Mouse (Mus musculus): ENCODE data around the gene Clec16a.

The Clec16a gene

DNA sequence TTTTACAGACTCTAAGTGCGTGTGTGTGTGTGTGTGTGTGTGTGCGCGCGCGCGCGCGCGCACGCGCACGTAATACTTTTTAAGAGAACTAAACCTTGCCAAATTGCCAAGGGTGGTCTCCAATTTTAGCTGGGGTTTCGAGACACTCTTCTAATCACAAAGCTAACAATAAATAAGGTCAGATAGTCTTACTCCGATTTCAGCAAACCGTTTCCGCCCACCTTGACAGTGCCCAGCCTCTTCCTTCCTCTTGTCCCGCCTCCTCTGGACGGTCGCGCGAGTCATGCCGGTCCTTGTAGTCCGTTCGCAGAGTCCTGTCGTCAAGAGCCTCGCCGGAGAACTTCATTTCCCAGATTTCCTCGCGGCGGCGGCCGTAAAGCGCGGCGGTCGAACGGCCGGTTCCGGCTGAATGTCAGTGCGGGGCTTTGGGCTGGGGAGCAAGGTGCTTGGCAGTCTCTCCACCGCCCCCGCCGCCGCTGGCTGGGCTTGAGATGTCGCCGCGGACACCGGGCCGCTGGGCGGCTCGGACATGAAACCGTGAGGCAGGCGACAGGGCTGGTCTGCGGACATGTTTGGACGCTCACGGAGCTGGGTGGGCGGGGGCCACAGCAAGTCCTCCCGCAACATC, at the start of gene Clec16a:
Clec16a (plus strand) TSS at position 345 of the 628 bp plus-strand sequence.
- in situ Hi-C loops (cut with MboI, MseI), result loop anchor here in 1 of 2 experiments (5.0 kb wide), 1 partner anchor 447 kb away; no protein-coding TSS in a partner anchor

DNA sequence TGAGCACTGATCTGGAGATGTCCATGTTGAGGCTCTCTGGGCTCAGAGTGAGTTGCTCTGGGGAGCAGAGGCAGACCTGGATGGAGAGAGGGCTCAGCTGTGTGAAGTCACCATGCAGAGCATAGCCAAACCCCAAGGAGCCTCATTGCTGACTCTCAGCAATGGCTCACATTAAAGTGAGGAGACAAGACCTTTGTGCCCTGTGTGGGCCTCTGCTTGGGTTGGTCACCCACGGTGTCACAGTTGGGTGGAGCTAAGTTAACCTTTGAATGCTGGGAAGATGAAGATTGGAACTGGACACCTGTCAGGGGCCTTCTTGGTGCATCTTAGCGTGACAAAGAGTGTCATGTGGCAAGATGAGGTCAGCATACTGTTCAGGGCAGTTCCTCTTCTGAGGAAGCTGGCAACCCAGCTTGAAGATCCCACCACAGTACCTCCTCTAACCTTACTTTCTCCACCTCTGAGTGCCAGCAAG, 49.3 kb upstream of the Clec16a start:
- in situ Hi-C loops (cut with MboI, MseI), result no loop called here

DNA sequence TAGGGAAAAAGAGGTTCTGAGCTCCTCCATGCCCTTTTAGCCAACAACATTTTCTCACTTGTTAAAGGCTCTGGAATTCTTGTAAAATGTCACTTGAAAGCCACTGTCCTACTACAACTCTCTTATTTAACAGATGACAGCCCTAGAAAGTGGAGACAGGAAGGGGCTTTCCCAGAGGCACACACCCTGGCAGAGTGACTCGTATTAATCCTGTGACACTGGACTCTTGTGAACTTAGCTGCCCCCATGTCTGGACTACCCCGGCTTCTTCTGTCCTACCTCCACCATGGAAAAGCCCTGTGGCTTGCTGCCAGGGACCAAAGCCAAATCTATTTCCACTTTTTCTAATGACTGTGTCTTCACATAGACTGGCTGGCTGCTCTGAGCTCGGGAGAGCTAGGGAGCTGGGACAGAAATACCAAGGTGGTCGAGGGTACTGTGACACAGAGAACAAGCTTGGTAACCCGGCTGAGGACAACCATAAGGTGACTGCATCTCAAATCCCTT, 47.0 kb upstream of the Clec16a start:
- in situ Hi-C loops (cut with MboI, MseI), result no loop called here

DNA sequence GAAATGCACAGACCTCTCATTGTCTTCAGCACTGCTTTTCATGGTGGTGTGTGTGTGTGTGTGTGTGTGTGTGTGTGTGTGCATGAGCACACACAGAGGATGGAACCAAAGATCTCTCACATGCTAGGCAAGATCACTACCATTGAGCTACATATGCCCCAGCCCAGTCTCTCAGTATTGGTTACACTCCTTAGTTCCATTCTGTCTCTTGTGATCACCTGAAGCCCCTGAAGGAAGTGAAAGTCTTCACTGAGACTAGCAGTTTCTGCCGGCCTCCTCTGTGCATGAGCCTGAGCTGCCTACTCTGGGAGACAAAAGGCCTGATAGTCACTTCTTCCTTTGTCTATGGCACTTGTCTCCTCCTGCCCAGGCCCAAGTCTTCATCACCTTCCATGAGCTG, 46.0 kb upstream of the Clec16a start:
- in situ Hi-C loops (cut with MboI, MseI), result no loop called here

DNA sequence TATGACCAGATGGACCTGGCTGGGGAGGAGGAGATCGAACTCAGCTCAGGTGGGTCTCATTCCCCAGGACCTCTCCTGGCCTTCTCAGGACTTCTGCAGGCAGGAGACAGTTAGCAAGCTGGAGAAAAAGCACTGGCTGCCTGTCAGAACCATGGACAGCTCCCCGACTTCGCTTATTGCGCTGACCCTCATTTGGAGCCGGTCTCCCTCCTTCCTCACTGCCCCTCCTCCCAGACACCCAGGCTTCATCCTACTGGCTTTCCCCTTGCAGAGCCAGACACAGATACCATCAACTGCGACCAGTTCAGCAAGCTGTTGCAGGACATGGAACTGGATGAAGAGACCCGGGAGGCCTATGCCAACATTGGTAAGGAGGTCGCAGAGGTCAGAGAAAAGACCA, 43.3 kb upstream of the Clec16a start:
- in situ Hi-C loops (cut with MboI, MseI), result loop anchor here in 1 of 2 experiments (25.0 kb wide), 1 partner anchor 215 kb away; no protein-coding TSS in a partner anchor

DNA sequence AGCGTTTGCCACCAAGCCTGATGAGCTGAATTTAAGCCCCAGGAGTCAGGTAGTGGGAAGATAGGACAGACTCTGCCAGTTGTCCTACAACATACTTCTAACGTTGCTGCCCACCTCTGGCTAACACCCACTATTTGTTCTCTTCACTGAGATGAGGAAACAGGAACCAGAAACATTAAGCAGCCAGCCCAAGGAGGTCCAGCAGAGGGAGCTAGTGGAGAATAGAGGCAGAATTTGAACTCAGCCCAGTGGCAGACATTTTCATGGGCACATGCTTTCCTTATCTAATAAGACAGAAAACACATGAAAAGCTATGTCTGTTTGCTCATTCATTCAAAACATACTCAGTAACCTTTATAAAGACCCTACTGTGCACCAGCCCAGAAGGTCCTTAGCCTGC, 42.1 kb upstream of the Clec16a start:
- in situ Hi-C loops (cut with MboI, MseI), result loop anchor here in 1 of 2 experiments (25.0 kb wide), 1 partner anchor 216 kb away; no protein-coding TSS in a partner anchor

DNA sequence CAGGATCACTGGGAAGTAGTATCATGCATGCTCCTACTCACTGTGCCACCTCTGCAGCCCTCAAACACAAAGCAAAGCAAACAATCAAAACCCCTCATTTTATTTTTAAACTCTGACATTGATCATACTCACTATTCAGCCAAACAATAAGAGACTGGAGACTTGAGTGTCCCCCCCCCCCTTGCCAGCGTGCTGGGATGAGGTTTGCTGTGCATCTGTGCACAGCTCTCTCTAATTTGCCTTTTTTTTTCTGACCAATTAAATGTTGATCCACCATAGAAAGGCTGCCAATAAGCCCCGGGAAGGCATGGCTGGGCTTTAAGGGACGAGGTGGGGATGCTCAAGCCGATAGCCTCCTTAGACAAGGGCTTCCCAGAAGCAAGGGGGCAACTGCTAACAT, 37.7 kb upstream of the Clec16a start:
- in situ Hi-C loops (cut with MboI, MseI), result loop anchor here in 1 of 2 experiments (25.0 kb wide), 1 partner anchor 220 kb away; no protein-coding TSS in a partner anchor

DNA sequence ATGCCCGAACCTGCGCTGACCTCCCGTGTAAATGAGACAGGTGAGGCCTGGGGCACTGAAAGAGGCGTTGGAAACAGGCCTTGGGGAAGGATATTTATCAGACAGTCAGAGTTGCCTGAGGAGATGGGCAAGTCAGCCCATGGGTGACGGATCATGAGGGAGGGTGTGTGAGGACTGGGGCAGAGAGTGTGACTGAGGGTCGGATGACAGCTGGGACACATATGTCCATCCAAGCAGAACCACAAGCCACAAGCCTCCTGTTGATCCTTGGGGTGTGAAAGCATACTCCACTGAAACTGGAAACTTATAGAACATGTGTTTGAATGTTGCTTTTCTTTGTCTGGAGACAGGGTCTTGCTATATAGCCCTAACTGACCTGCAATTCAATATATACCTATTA, 36.4 kb upstream of the Clec16a start:
- in situ Hi-C loops (cut with MboI, MseI), result loop anchor here in 1 of 2 experiments (25.0 kb wide), 1 partner anchor 221 kb away; no protein-coding TSS in a partner anchor

DNA sequence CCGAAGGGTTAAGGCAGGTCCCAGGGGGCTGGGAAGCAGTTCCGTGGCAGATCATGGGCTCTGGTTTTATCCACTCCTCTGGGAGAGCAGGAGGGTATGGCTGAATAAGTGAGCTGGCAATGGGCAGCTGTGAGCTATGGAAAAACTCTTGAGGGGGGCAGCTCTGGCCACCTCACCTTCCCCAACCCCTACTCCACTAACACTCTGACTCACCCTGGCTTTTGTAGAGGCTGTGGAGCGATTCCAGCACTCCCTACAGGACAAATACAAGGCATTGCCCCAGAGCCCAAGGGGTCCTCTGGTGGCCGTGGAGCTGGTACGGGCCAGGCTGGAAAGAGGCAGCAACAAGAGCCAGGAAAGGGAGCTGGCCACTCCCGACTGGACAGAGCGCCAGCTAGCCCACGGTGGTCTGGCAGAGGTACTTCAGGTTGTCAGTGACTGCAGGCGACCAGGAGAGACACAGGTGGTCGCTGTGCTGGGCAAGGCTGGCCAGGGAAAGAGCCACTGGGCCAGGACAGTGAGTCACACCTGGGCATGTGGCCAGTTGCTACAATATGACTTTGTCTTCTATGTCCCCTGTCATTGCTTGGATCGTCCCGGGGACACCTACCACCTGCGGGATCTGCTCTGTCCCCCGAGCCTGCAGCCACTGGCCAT, 34.5 kb upstream of the Clec16a start:
- in situ Hi-C loops (cut with MboI, MseI), result loop anchor here in 1 of 2 experiments (5.0 to 25.0 kb wide), 2 partner anchors 48 to 223 kb away; no protein-coding TSS in a partner anchor

DNA sequence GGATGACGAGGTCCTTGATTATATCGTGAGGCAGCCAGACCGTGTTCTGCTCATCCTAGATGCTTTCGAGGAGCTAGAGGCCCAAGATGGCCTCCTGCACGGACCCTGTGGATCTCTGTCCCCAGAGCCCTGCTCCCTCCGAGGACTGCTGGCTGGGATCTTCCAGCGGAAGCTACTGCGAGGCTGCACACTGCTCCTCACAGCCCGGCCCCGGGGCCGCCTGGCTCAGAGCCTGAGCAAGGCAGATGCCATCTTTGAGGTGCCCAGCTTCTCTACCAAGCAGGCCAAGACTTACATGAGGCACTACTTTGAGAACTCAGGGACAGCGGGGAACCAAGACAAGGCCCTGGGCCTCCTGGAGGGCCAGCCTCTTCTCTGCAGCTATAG, 34.0 kb upstream of the Clec16a start:
- in situ Hi-C loops (cut with MboI, MseI), result loop anchor here in 1 of 2 experiments (5.0 to 25.0 kb wide), 2 partner anchors 49 to 224 kb away; no protein-coding TSS in a partner anchor

DNA sequence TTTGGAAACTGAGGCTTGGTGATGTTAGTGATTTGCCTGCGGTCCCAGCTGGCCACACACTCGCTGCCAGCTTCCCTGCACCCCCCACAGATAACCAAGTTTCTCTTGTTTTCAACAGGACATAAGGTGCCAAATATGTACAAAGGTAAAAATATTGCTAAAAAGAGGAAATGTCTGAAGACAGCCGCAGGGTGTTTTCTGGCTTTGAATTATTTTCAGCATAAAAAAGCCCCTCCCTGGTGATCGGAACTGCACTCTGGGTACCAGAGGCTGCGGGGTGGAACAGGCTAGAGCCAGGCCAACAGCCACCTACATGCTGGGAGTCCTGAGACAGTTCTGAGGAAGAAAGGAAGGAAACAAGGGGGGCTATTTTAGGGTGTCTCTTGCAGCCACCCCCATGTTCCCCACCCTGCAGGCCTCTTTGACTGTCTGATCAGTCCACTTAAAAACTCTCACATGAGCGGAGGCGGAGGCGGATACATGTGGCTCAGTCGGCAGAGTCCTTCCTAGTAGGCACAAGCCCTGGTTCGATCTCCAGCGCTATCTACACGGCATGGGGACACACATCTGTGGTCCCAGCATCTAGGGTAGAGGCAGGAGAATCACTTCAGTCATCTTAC, 29.1 kb upstream of the Clec16a start:
- in situ Hi-C loops (cut with MboI, MseI), result loop anchor here (5.0 to 25.0 kb wide), 2 partner anchors 94 to 229 kb away; no protein-coding TSS in a partner anchor

DNA sequence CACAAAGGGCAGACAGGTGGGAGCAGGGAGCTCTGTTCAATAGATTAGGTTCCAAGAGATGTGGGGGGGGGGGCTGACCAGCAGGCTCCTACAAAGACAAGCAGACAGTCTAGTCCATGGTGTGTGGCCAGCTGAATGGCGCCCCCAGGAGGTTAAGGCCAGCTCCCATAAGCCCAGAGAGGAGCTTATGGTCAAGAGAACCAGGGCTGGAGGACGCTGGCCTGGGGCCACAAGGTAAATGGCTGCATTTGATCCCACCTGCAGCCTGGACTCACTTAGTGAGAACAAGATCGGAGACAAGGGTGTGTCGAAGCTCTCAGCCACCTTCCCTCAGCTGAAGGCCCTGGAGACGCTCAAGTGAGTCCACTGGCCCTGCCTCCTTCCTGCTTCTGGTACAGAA, 27.1 kb upstream of the Clec16a start:
- in situ Hi-C loops (cut with MboI, MseI), result loop anchor here (5.0 to 25.0 kb wide), 2 partner anchors 96 to 231 kb away; no protein-coding TSS in a partner anchor

DNA sequence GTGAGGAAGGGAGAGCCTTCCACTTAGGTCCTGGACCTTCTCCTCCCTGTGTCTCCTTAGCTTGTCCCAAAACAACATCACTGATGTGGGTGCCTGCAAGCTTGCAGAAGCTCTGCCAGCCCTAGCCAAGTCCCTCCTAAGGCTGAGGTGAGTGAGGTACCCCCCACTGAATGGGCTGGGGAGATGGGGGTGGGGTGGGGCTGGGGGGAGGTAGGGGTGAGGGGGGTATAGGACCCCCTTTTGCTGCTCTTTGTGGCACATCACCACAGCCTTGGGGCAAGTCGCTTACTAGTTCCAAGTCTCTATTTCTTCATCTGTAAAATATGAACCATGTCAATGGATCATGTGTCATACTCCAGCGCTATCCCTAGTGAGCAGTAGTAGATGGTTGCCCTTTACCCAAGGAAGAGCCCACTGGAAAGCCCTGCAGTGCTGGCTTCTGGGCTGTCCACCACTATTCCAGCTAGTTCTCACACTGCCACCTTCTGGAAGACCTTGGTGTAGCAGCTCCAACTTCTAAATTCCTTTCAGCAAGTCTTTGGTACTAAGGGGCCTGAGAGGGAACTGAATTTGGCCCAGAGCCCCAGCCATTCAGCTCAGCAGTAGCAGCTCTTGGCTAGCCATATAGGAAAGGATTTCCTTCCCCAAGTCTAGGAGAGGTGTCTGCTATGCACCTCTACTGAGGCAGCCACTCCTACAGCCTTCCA, 24.1 kb upstream of the Clec16a start:
- in situ Hi-C loops (cut with MboI, MseI), result loop anchor here in 1 of 2 experiments (25.0 kb wide), 1 partner anchor 234 kb away; no protein-coding TSS in a partner anchor

DNA sequence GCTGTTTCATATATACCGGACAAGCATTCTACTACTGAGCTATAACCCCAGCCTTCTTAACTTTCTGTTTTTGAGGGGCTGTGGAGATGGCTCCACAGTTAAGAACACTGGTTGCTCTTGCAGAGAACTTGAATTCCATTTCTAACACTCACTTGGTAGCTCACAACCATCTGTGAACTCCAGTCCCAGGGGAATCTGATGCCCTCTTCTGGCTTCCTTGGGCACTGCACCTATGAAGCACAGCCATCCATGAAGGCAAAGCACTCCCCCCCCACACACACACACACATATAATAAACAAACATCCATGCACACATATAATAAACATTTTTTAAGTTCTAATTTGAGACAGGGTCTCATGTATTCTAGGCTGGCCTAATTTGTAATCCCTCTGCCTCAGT, 22.3 kb upstream of the Clec16a start:
- in situ Hi-C loops (cut with MboI, MseI), result loop anchor here in 1 of 2 experiments (25.0 kb wide), 1 partner anchor 236 kb away; no protein-coding TSS in a partner anchor

DNA sequence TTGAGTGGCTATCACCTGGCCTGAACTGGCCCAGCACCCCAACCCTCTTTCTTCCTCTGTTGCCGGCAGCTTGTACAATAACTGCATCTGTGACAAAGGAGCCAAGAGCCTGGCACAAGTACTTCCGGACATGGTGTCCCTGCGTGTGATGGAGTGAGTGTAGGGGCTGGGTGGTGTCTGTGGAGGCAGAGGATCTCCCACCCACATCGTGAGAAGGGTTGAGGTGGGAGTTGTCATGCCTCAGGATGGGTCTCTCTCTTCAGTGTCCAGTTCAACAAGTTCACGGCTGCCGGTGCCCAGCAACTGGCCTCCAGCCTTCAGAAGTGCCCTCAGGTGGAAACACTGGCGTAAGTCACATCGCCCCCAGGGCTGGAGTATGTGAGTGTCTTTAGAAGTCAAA, 21.5 kb upstream of the Clec16a start:
- in situ Hi-C loops (cut with MboI, MseI), result loop anchor here in 1 of 2 experiments (25.0 kb wide), 1 partner anchor 236 kb away; no protein-coding TSS in a partner anchor

DNA sequence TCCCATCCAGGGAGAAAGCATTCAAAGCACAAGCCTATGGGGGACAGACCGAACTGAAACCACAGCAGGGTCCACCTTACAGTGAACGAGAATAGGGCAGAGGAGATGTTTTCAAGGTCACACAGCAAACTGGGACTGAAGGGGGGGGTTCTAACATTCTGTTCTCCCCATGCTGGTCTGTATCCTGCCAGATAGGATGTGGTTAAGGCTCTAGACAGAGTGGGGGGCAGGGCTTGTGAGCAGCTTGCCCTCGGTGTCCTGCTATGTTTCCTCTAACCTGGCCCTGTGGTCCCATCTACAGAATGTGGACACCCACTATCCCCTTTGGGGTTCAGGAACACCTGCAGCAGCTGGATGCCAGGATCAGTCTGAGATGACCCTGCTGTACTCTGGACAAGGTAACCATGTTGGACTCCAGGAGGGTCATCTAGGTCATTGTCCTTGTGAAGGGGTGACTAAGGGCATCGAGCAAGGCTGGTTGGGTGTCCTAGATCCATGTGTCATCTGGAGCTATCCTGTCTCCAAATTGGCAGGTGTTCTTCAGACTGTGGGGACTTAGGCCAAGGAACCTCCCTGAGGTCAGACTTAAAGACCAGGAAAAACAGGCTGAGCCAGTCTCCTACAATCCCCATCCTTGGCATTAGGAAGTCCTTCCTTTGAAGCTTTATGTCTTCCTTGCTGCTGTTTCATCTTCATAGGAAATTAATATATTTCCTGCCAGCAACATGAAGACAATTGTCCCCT, 20.1 kb upstream of the Clec16a start:
- in situ Hi-C loops (cut with MboI, MseI), result loop anchor here (5.0 to 25.0 kb wide), 3 partner anchors 103 to 248 kb away; no protein-coding TSS in a partner anchor

DNA sequence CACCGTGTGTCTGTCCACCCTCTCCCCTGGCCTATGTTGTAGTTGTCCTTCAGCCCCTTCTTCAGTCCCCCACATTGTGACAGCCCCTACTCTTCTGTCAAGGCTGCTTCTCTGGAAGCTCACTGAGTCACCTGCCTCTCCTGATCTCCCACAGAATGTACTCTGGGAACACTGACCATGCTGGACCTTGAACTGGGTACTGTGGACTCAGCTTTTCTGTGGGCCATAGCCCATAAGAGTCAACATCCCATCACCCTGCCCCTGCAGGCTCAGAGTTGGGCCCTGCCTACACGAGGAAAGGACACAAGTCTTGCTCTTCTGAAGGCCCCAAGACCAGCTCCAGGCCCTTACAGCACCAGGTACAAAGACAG, 19.5 kb upstream of the Clec16a start:
- in situ Hi-C loops (cut with MboI, MseI), result loop anchor here (5.0 kb wide), 2 partner anchors 103 to 248 kb away; no protein-coding TSS in a partner anchor

DNA sequence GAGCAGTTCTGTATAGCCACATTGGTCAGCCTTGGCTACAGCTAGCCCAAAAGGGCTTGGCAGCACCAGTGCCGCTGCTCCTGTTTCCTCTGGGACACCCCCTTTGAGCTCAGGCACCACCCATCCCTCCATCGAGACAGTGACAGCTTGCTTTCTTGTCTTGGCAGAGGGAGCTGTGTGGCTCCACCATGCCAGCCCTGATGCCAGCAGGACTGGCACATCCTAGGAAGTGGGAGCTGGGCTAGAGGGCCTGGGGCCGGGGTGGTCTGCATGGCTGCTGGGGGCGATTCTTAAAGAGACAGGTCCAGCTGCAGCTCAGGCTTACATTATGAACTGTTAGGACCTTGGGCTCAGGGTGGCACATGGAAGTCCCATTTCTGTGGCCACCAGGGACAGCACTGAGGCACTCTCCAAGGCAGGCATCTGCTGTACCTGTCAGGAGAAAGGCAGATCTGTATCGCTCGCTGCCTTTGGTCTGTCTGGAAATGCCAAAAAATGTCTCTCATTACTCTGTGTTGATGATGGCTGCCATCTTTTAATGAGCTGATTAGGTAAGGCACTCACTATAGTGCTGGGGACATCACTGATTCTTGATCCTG, 18.0 kb upstream of the Clec16a start:
- in situ Hi-C loops (cut with MboI, MseI), result loop anchor here (5.0 kb wide), 2 partner anchors 105 to 250 kb away; no protein-coding TSS in a partner anchor

DNA sequence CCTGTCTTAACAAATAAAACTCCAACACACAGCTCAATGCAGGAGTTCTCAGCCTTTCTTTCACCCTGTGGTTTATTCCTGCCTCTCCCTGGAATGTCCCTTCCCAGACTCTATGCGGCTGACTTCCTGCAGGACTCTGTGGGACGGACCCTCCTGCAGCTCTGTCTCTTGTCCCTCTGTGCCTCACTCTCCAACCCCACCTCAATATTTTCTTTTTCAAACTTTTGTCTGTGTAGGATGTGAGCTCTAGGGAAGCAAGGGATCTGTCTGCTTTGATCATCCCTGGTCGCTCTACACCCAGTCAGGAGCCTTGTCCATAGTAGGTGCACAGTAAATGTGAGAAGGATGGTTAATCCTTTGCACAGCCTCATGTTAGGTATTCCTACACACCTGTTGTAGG, 16.8 kb upstream of the Clec16a start:
- in situ Hi-C loops (cut with MboI, MseI), result loop anchor here (5.0 kb wide), 2 partner anchors 106 to 251 kb away; no protein-coding TSS in a partner anchor

Data from T-helper 17 cell (primary cell).